ENCODE assay signal across 8 mouse cellular contexts in genomic region chr9:63135356-63135755, GRCm38 (mm10). TPM values are rescaled to one million over a fixed set of nuclear protein-coding genes. Genes with fewer than 3 reads are reported as not detected.
DNase-seq lines count a peak whose midpoint lies in the region; ATAC-seq lines count a peak whose summit lies in the region.

No protein-coding gene starts in this region.

- H3K4me2 ChIP-seq in liver, embryonic 11.5 days, result peak overlapping the region; percentile 49
- H3K4me2 ChIP-seq in embryonic facial prominence, embryonic 14.5 days (ENCODE audit: low read depth, low read length), result peak overlapping the region; percentile 45
- peak overlapping the region; percentile 51 for H3K4me2 ChIP-seq in intestine, embryonic 16.5 days (ENCODE audit: low read depth, low read length)
- H3K4me2 ChIP-seq in neural tube, embryonic 13.5 days, result peak overlapping the region; percentile 53

- no peak for ATAC-seq in liver, embryonic 11.5 days (replicated peaks; ENCODE audit: low FRiP score)
- no peak for ATAC-seq in embryonic facial prominence, embryonic 14.5 days (ENCODE audit: low read depth)
- no peak for ATAC-seq in intestine, embryonic 16.5 days
- ATAC-seq in neural tube, embryonic 13.5 days (ENCODE audit: low read depth), result no peak
- no peak for ATAC-seq in inflammation-experienced regulatory T-cells, adult 6 months

- H3K27ac ChIP-seq in liver, embryonic 11.5 days (ENCODE audit: low read depth, low read length), result no peak overlapping the region
- no peak overlapping the region for H3K27ac ChIP-seq in embryonic facial prominence, embryonic 14.5 days (replicated peaks; ENCODE audit: low read depth, low read length)
- no peak overlapping the region for H3K27ac ChIP-seq in intestine, embryonic 16.5 days (ENCODE audit: low read length)
- H3K27ac ChIP-seq in neural tube, embryonic 13.5 days (replicated peaks), result no peak overlapping the region

- peak overlapping the region; percentile 30 for H3K4me3 ChIP-seq in liver, embryonic 11.5 days (ENCODE audit: low read depth, low read length)
- H3K4me3 ChIP-seq in embryonic facial prominence, embryonic 14.5 days (ENCODE audit: low read depth, low read length), result peak overlapping the region; percentile 25
- H3K4me3 ChIP-seq in intestine, embryonic 16.5 days (ENCODE audit: low read length), result peak overlapping the region; percentile 35
- peak overlapping the region; percentile 14; the same call in 1 of the 2 replicates for H3K4me3 ChIP-seq in neural tube, embryonic 13.5 days

- 3% methylated on average over 11 of the region's 11 CpGs for WGBS in liver, embryonic 11.5 days
- 4% methylated on average over 11 of the region's 11 CpGs for WGBS in embryonic facial prominence, embryonic 14.5 days
- 5% methylated on average over 11 of the region's 11 CpGs for WGBS in intestine, embryonic 16.5 days
- 1% methylated on average over 11 of the region's 11 CpGs for WGBS in neural tube, embryonic 13.5 days

- peaks cover 72% of the 10 kb centered on the region for H3K27me3 ChIP-seq in liver, embryonic 11.5 days (replicated peaks; ENCODE audit: control insufficient read depth, insufficient read depth, low read length)
- H3K27me3 ChIP-seq in embryonic facial prominence, embryonic 14.5 days (replicated peaks; ENCODE audit: control insufficient read depth, insufficient read depth, low read length), result peaks cover 72% of the 10 kb centered on the region
- H3K27me3 ChIP-seq in intestine, embryonic 16.5 days (replicated peaks; ENCODE audit: control insufficient read depth, insufficient read depth, low read length), result peaks cover 63% of the 10 kb centered on the region
- peaks cover 75% of the 10 kb centered on the region for H3K27me3 ChIP-seq in neural tube, embryonic 13.5 days

- intact Hi-C loops in left cerebral cortex, postnatal 4 days (cut with DNase I), result loop anchor here (5.0 to 10.0 kb wide), 4 partner anchors 329 to 851 kb away; partner anchors contain the start of genes Aagab, Iqch and Spesp1

- DNase-seq in liver, embryonic 11.5 days (ENCODE audit: low spot score), result no peak
- DNase-seq in liver, result no peak
- no peak for DNase-seq in embryonic facial prominence, embryonic 14.5 days (ENCODE audit: low spot score)
- DNase-seq in adrenal gland, adult 2 months, result no peak
- DNase-seq in left cerebral cortex, postnatal 4 days, result no peak

- H3K4me1 ChIP-seq in liver, embryonic 11.5 days (replicated peaks; ENCODE audit: control insufficient read depth, insufficient read depth, low read length), result peaks cover 15% of the 10 kb centered on the region
- H3K4me1 ChIP-seq in embryonic facial prominence, embryonic 14.5 days (ENCODE audit: control insufficient read depth, insufficient read depth, low read length), result peaks cover 6% of the 10 kb centered on the region; the same call in 1 of the 2 replicates
- peaks cover 11% of the 10 kb centered on the region for H3K4me1 ChIP-seq in intestine, embryonic 16.5 days (ENCODE audit: control insufficient read depth, insufficient read depth, low read length)
- H3K4me1 ChIP-seq in neural tube, embryonic 13.5 days (replicated peaks), result peaks cover 80% of the 10 kb centered on the region

- H3K36me3 ChIP-seq in liver, embryonic 11.5 days (ENCODE audit: control insufficient read depth, insufficient read depth, low read length), result no peaks in the 10 kb centered on the region
- H3K36me3 ChIP-seq in embryonic facial prominence, embryonic 14.5 days (ENCODE audit: control insufficient read depth, insufficient read depth, low read length), result no peaks in the 10 kb centered on the region
- H3K36me3 ChIP-seq in intestine, embryonic 16.5 days (ENCODE audit: control insufficient read depth, insufficient read depth, low read length), result no peaks in the 10 kb centered on the region
- H3K36me3 ChIP-seq in neural tube, embryonic 13.5 days, result no peaks in the 10 kb centered on the region

- no peak overlapping the region for H3K9ac ChIP-seq in liver, embryonic 11.5 days (ENCODE audit: low read depth, low read length)
- no peak overlapping the region for H3K9ac ChIP-seq in embryonic facial prominence, embryonic 14.5 days (ENCODE audit: low read depth, low read length)
- no peak overlapping the region for H3K9ac ChIP-seq in intestine, embryonic 16.5 days (ENCODE audit: low read depth, low read length)
- peak overlapping the region; percentile 38; the same call in 1 of the 2 replicates for H3K9ac ChIP-seq in neural tube, embryonic 13.5 days

- no peaks in the 10 kb centered on the region for H3K9me3 ChIP-seq in liver, embryonic 11.5 days (ENCODE audit: control insufficient read depth, low read length)
- H3K9me3 ChIP-seq in embryonic facial prominence, embryonic 14.5 days (ENCODE audit: control insufficient read depth, low read length), result no peaks in the 10 kb centered on the region
- H3K9me3 ChIP-seq in intestine, embryonic 16.5 days (ENCODE audit: control insufficient read depth, low read length), result no peaks in the 10 kb centered on the region
- H3K9me3 ChIP-seq in neural tube, embryonic 13.5 days, result no peaks in the 10 kb centered on the region

RNA-seq across cellular contexts. Expression of gene Skor1, which starts 13.4 kb away (rescaled TPM):
- polyA plus RNA-seq in liver, embryonic 11.5 days (2014; fragmentation: Nextera tagmentation; extraction: Ambion mirVana), result not detected in 2 replicates
- polyA plus RNA-seq in embryonic facial prominence, embryonic 14.5 days (2014; fragmentation: Nextera tagmentation; extraction: Ambion mirVana), result 0.04 TPM in 1 of 2 replicates, not detected in the other
- not detected in 2 replicates for polyA plus RNA-seq in intestine, embryonic 16.5 days (2015; fragmentation: Nextera tagmentation; extraction: Ambion mirVana)
- 25.4 and 27.9 TPM in 2 replicates for polyA plus RNA-seq in neural tube, embryonic 13.5 days (2015; fragmentation: Nextera tagmentation; extraction: Ambion mirVana)
- under 1 TPM in 1 of 2 experiments, not detected in 1; 0.14 TPM for total RNA-seq in adrenal gland, adult 2 months (2021)
- 0.04 and 0.11 TPM in 2 replicates for polyA plus RNA-seq in adrenal gland, adult 2 months (2012; rRNA removed)
- total RNA-seq in left cerebral cortex, postnatal 4 days (2021), result under 1 TPM; 0.10 to 0.56 TPM
- not detected for polyA plus RNA-seq in inflammation-experienced regulatory T-cells, adult 6 months (2017; shearing (Covaris generic))

Comparison
In these comparisons a context has a peak if more than half of its experiments do, and no peak if none do; other contexts are left out.
1. RNA of gene Skor1, which starts 13.4 kb away (polyA plus RNA-seq): 25.4 to 27.9 TPM in neural tube, embryonic 13.5 days; 0.04 to 0.11 TPM in adrenal gland, adult 2 months, 0.04 TPM in embryonic facial prominence, embryonic 14.5 days, not detected in liver, embryonic 11.5 days, not detected in intestine, embryonic 16.5 days and not detected in inflammation-experienced regulatory T-cells, adult 6 months; every median in the first group is over 10 times any median in the second.
2. Peak in every context shown above with its lines, with median percentiles within 50 percentile points of each other: H3K4me2 ChIP-seq and H3K4me3 ChIP-seq.